Mouse (Mus musculus) granulocyte monocyte progenitor cell, adult 5-6 weeks (primary cell): ENCODE measurements around the gene Ptprb. TPM values are rescaled to one million over a fixed set of nuclear protein-coding genes. Genes with fewer than 3 reads are reported as not detected.
A peak's percentile ranks its signal among the peaks of the same experiment; 100 is the strongest.

Experiments
- ATAC-seq: replicated peaks from 2 replicates; pipeline ENCODE4 v1.8.0; 2016; ENCODE audit warnings: mild to moderate bottlenecking, moderate TSS enrichment, inconsistent platforms; ENCODE audit not compliant: poor library complexity, severe bottlenecking
- total RNA-seq, 2 experiments: library from RNA; stranded (forward) in 1 of 2; stranded (reverse) in 1 of 2; fragments of 200-712, 200-1000 nt in 1 of 2; fragments of >200 nt in 1 of 2; fragmentation: Nextera tagmentation in 1 of 2; gene quantifications; 2 replicates each; pipeline ENCODE4 v1.2.3; 2014 to 2017

Ptprb gene
- total RNA-seq (2014; fragmentation: Nextera tagmentation) (not detected in 2 replicates), total RNA-seq (2017) (not detected in 2 replicates)

GRCm38 (mm10) chr10:116275280-116275679 lies at the start of gene Ptprb:
Gene Ptprb (plus strand): TSS chr10:116275523.
- ATAC-seq = no peak

DNA sequence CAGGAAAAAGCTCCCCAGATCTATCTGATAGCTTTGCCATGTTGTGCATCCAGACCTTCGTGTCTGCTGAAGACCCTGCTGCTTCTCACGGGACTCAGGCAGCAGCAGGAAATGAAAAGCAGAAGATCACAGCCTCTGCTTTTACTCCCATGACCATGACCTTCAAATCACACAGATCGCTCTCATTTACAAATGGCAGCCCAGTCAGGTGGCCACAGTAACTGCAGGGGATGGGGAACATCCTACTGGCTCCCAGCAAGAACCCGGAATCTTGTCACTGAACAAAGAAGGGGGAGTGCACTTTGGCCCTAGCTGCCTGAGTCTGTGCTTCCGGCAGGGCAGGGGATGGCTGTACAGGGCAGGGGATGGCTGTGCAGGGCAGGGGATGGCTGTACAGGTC lies 40.0 kb upstream of the Ptprb start:
- ATAC-seq = no peak

DNA sequence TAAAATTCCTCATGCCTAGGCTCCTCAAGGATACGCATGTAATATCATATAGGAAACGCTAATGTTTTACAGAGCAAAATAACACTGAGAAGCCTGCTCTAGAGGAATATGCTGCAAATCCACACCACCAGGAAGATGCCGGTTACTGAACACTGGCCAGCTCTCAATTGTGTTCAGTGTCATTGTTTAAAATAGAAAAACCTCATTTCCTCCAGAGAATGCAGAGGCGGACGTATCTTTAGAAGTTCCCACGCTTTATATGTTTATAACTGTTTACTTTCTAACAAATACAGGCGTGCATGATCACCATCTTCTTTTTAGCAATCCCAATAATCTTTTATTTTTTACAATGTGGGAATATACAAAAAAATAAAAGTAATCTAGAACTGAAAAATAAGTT lies 33.1 kb upstream of the Ptprb start:
- no peak for ATAC-seq

DNA sequence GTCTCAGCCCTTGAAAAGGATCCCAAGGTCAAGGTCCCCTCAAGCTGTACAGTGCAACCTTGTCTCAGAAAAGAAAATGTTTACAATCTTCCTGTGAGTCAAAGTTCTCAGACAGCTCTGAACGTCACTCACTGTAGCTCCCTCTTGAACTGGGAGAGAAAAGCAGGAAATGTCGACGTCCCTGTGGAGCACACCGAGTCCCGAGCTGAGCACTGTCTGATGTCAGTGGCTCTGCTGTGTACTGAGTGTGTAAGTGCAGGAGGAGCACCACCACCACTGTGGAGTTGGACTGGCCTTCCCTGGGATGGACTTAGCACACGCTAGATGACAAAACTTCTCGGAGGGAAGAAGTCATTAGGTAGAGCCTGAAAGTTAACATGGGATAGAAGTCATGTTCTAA lies 31.9 kb upstream of the Ptprb start:
- no peak for ATAC-seq

- ATAC-seq = no peak
These were observed 29.7 kb upstream of the Ptprb start for GRCm38 (mm10) chr10:116245632-116246031.

DNA sequence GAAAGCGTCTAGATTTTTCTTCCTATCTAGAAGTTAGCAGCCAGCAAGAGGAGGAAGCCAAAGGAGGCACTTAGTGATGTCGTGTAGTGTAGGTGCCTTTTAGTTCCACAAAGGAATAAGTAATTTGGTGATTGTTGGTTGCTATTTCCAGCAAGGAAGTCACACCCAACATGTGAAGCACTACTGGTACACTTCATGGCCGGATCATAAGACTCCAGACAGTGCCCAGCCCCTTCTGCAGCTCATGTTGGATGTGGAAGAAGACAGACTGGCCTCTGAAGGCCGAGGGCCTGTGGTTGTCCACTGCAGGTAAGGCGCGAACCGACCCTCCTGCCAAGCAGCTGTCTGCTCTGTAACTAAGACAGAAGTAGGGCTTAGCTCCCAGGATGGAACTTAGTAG lies 22.7 kb upstream of the Ptprb start:
- ATAC-seq = no peak

GRCm38 (mm10) chr10:116253972-116254371 lies 21.4 kb upstream of the Ptprb start:
- ATAC-seq = no peak

GRCm38 (mm10) chr10:116259298-116259697 lies 16.0 kb upstream of the Ptprb start:
- no peak for ATAC-seq

GRCm38 (mm10) chr10:116260658-116261433 lies 14.5 kb upstream of the Ptprb start:
- no peak for ATAC-seq

GRCm38 (mm10) chr10:116261559-116261958 lies 13.8 kb upstream of the Ptprb start:
- no peak for ATAC-seq

- ATAC-seq = no peak
These were observed 10.8 kb upstream of the Ptprb start for GRCm38 (mm10) chr10:116264521-116264920.

DNA sequence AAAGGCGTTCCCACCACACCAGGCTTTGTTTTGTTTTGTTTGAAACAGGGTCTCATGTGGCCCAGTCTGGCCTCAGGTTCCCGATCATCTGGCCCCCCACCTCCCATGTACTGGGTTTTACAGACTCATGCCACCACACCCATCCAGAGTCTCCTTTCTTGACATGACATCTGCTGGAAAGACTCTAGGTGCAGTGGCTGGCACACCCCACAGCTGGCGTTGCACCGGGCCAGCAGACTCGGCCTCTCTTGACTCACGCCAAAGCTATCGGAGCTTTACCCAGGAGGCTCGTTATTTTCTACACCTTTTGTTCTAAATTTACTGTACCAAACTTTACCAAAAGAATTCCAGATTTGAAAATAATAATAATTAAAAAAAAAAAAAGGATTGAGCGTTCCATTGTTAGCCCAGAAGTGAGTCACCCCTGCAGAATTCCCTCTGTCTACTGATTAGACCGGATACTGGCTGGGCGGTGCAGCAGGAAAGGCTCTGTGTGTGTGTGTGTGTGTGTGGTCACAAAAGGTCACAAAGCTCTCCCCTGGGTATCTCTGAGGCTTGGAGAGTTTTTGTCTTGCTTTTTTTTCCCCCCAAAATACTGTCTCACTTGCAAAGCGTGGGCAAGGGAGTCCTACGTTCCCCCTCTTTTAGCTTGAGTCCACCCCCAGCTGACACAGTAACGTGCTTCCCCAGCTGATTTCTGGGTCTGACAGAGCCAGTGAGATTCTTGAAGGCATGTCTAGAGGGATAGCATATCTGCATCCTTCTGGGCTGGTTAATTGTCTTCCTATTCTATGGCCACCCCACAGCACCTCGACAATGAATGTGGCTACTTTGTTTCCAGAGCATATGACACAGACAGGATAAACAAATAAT lies 8.5 kb upstream of the Ptprb start:
- ATAC-seq = no peak

GRCm38 (mm10) chr10:116267434-116267822 lies 7.9 kb upstream of the Ptprb start:
- ATAC-seq = no peak

DNA sequence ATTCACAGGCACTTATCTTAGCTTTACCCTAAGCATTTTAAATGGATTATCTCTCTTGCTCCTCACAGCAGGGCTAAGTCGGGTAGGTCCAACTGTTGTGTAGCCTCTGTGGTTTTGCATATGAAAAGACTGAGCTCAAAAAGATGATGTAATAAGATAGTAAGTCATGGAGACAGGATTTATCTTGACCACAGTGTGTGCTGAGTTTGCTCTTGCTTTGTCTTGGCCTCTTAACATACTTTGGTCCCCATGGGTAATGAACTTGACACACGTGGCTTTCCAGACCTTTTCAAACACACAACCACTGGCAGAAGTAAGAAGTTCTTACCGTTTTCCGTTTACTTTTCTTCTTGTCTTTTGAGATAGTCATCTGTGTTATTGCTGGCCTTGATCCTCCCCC lies 7.0 kb upstream of the Ptprb start:
- ATAC-seq = no peak

DNA sequence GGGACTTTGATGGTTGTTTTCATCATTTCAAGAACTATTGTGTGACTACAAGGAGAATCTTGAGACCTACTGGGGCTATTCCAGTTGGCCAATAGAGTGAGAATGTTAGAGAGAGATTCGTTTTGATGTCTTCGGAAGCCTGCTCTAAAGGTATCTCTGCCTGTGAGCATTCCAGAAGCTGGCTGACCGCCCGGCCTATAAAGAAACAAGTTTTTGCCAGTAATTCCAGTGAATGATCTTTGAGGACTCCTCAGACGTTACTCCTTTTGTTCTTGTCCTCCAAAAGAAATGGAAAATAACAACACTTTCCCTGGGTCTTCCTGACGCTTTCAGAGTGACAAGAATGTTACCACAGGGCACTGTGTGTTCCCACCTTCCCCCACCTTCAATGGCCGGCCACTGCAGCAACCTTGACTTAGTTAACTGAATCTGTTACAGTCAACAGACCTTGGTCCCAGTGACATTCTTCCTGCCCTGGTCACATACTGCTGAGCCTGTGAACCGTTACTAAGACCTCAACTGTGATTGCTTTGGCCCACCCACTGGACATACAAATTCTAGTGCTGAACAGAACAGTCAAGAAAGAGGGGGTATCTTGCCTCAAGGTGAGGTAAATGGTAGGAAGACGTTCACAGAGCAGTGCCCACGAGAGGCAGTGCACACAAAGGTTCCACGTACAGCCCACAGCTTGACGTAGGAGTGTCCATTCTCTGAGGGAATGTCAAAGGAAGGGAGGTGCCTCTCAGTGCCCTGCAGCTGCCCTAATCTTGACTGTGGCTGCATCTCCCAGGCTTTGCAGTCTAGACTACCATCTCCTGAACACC lies 4.5 kb upstream of the Ptprb start:
- no peak for ATAC-seq

GRCm38 (mm10) chr10:116271470-116271915 lies 3.8 kb upstream of the Ptprb start:
- ATAC-seq = no peak

- ATAC-seq = no peak
These were observed 3.2 kb upstream of the Ptprb start for GRCm38 (mm10) chr10:116272156-116272555.

DNA sequence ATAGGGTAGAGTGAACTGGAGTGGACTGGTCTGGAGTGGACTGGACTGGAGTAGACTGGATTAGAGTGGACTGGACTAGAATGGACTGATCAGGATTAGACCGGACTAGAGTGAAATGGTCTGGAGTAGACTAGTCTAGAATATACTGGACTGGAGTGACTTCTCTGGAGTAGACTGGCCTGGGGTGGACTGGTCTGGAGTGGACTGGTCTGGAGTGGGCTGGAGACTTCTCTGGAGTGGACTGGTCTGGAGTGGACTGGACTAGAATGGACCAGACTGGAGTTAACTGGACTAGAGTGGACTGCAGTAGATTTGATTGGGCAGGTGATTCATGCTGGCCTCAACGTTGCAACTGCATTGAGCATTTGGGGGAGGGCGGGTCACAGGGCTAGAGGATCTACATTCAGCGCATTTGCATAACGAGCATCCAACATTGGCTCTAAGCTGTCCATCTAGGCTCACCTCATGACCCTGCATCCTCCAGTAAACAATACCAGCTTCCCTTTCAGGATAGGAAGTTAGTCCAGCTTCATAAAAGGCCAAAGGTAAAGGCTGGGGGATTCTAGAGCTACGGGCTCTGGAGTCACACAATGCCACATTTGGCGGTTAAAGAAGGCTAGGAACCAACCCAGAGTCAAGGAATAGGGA lies 11.5 kb downstream of the Ptprb start:
- ATAC-seq = no peak

GRCm38 (mm10) chr10:116288130-116288529 lies 12.8 kb downstream of the Ptprb start:
- ATAC-seq = peak; percentile 41

- peak; percentile 73 for ATAC-seq
These were observed 15.2 kb downstream of the Ptprb start for GRCm38 (mm10) chr10:116290483-116290882.
